Mouse (Mus musculus): ENCODE measurements around the gene Olfr1054.
"Not testable (repeated sequence)": the region's sequence is repeated elsewhere in the genome, so short reads cannot be mapped to it uniquely, and the experiment has no call there.

Gene Olfr1054

GRCm38 (mm10) chr2:86335333-86335732 lies at the start of gene Olfr1054:
Olfr1054 (minus strand) TSS chr2:86335433.
- DNase-seq (ENCODE audit: low spot score in 2 of 2): no peak

- no peak for DNase-seq (ENCODE audit: low spot score in 2 of 2)
Observed at GRCm38 (mm10) chr2:86378293-86378692, 43.1 kb upstream of the Olfr1054 start, which contains the start of gene Olfr1057. Olfr1057 (minus strand) TSS chr2:86378393.

- DNase-seq (ENCODE audit: low spot score in 2 of 2): not testable (repeated sequence)
Observed at GRCm38 (mm10) chr2:86366342-86366741, 31.1 kb upstream of the Olfr1054 start.

- no peak for DNase-seq (ENCODE audit: low spot score in 2 of 2)
Observed at GRCm38 (mm10) chr2:86362369-86362768, 27.1 kb upstream of the Olfr1054 start, which contains the start of gene Olfr1056. Olfr1056 (minus strand) TSS chr2:86362469.

GRCm38 (mm10) chr2:86351751-86352150 lies 16.5 kb upstream of the Olfr1054 start:
- DNase-seq (ENCODE audit: low spot score in 2 of 2): not testable (repeated sequence)

- DNase-seq (ENCODE audit: low spot score in 2 of 2): no peak
Observed at GRCm38 (mm10) chr2:86350184-86350583, 15.0 kb upstream of the Olfr1054 start, which contains the start of gene Olfr1055. Olfr1055 (minus strand) TSS chr2:86350284.

- no peak for DNase-seq (ENCODE audit: low spot score in 2 of 2)
Observed at GRCm38 (mm10) chr2:86315184-86315583, 20.0 kb downstream of the Olfr1054 start, which contains the start of gene Olfr1053. Olfr1053 (minus strand) TSS chr2:86315284.

- DNase-seq (ENCODE audit: low spot score in 2 of 2): no peak
Observed at GRCm38 (mm10) chr2:86292155-86292554, 43.1 kb downstream of the Olfr1054 start, which contains the start of gene Olfr1052. Olfr1052 (plus strand) TSS chr2:86292455.

All from frontal cortex, postnatal 36 days (tissue).